Mouse (Mus musculus): Measurements from ENCODE around the gene Cdk17. TPM values are rescaled to one million over a fixed set of nuclear protein-coding genes. Genes with fewer than 3 reads are reported as not detected.
A peak's percentile ranks its signal among the peaks of the same experiment; 100 is the strongest.

Gene Cdk17
- polyA plus RNA-seq, 1 experiment from 2014 or later = 28.2 TPM

- 61% methylated on average over 12 of the region's 12 CpGs for WGBS
- Histone ChIP-seq H3K9me3 (no peaks in the 10 kb centered on the region), H3K36me3 (peaks cover 51% of the 10 kb centered on the region), H3K4me1 (0 out of 2 replicates have a peak, but pooled peaks cover 3% of the 10 kb centered on the region), H3K27ac (0 out of 2 replicates have a peak overlapping the region, but pooled peaks have one; percentile 17), H3K4me3 (no peak overlapping the region), H3K4me2 (replicated peaks) (no peak overlapping the region), H3K9ac (no peak overlapping the region), H3K27me3 (no peaks in the 10 kb centered on the region)
- no peak for ATAC-seq (ENCODE audit: insufficient number of reproducible peaks, insufficient read depth, low FRiP score, low TSS enrichment)
Measured at GRCm38 (mm10) chr10:93282526-93282964, 121.9 kb downstream of the Cdk17 start.

- Histone ChIP-seq H3K27ac (no peak overlapping the region), H3K9ac (no peak overlapping the region), H3K9me3 (no peaks in the 10 kb centered on the region), H3K4me2 (replicated peaks) (no peak overlapping the region), H3K4me1 (0 out of 2 replicates have a peak, but pooled peaks cover 3% of the 10 kb centered on the region), H3K27me3 (no peaks in the 10 kb centered on the region), H3K36me3 (peaks cover 53% of the 10 kb centered on the region), H3K4me3 (no peak overlapping the region)
- 71% methylated on average over 4 of the region's 4 CpGs for WGBS
- no peak for ATAC-seq (ENCODE audit: insufficient number of reproducible peaks, insufficient read depth, low FRiP score, low TSS enrichment)
Measured at GRCm38 (mm10) chr10:93283258-93283657, 122.6 kb downstream of the Cdk17 start.

- no peak overlapping the region for H3K4me2 ChIP-seq (replicated peaks)
- H3K9ac ChIP-seq = no peak overlapping the region
- peaks cover 39% of the 10 kb centered on the region for H3K36me3 ChIP-seq
- WGBS = 75% methylated on average over 5 of the region's 5 CpGs
- no peaks in the 10 kb centered on the region for H3K27me3 ChIP-seq
- H3K27ac ChIP-seq = no peak overlapping the region
- H3K4me3 ChIP-seq = no peak overlapping the region
- ATAC-seq (ENCODE audit: insufficient number of reproducible peaks, insufficient read depth, low FRiP score, low TSS enrichment) = no peak
- no peaks in the 10 kb centered on the region for H3K9me3 ChIP-seq
- H3K4me1 ChIP-seq = 0 out of 2 replicates have a peak, but pooled peaks cover 3% of the 10 kb centered on the region
Measured at GRCm38 (mm10) chr10:93285489-93285888, 124.8 kb downstream of the Cdk17 start.

- H3K9ac ChIP-seq = no peak overlapping the region
- 88% methylated on average over 8 of the region's 8 CpGs for WGBS
- no peak overlapping the region for H3K27ac ChIP-seq
- ATAC-seq (ENCODE audit: insufficient number of reproducible peaks, insufficient read depth, low FRiP score, low TSS enrichment) = no peak
- no peaks in the 10 kb centered on the region for H3K27me3 ChIP-seq
- H3K9me3 ChIP-seq = no peaks in the 10 kb centered on the region
- H3K4me1 ChIP-seq = 0 out of 2 replicates have a peak, but pooled peaks cover 3% of the 10 kb centered on the region
- H3K4me2 ChIP-seq (replicated peaks) = no peak overlapping the region
- no peak overlapping the region for H3K4me3 ChIP-seq
- H3K36me3 ChIP-seq = peaks cover 22% of the 10 kb centered on the region
Measured at GRCm38 (mm10) chr10:93287551-93288145, 127.0 kb downstream of the Cdk17 start.

GRCm38 (mm10) chr10:93288336-93288735 is 127.7 kb downstream of the Cdk17 start:
- no peak overlapping the region for H3K4me2 ChIP-seq (replicated peaks)
- no peak for ATAC-seq (ENCODE audit: insufficient number of reproducible peaks, insufficient read depth, low FRiP score, low TSS enrichment)
- 87% methylated on average over 4 of the region's 4 CpGs for WGBS
- 0 out of 2 replicates have a peak, but pooled peaks cover 3% of the 10 kb centered on the region for H3K4me1 ChIP-seq
- no peaks in the 10 kb centered on the region for H3K9me3 ChIP-seq
- H3K4me3 ChIP-seq = no peak overlapping the region
- H3K27ac ChIP-seq = no peak overlapping the region
- peaks cover 20% of the 10 kb centered on the region for H3K36me3 ChIP-seq
- no peak overlapping the region for H3K9ac ChIP-seq
- H3K27me3 ChIP-seq = no peaks in the 10 kb centered on the region

- H3K9ac ChIP-seq = no peak overlapping the region
- WGBS = 89% methylated on average over 6 of the region's 6 CpGs
- H3K4me1 ChIP-seq = peaks cover 11% of the 10 kb centered on the region
- H3K4me2 ChIP-seq (replicated peaks) = no peak overlapping the region
- H3K4me3 ChIP-seq = no peak overlapping the region
- no peak for ATAC-seq (ENCODE audit: insufficient number of reproducible peaks, insufficient read depth, low FRiP score, low TSS enrichment)
- no peak overlapping the region for H3K27ac ChIP-seq
- peaks cover 9% of the 10 kb centered on the region for H3K36me3 ChIP-seq
- H3K27me3 ChIP-seq = no peaks in the 10 kb centered on the region
- no peaks in the 10 kb centered on the region for H3K9me3 ChIP-seq
Measured at GRCm38 (mm10) chr10:93289404-93289803, 128.7 kb downstream of the Cdk17 start.

GRCm38 (mm10) chr10:93291352-93291751 is 130.7 kb downstream of the Cdk17 start:
- no peak overlapping the region for H3K9ac ChIP-seq
- no peaks in the 10 kb centered on the region for H3K9me3 ChIP-seq
- H3K4me2 ChIP-seq (replicated peaks) = no peak overlapping the region
- no peak for ATAC-seq (ENCODE audit: insufficient number of reproducible peaks, insufficient read depth, low FRiP score, low TSS enrichment)
- H3K36me3 ChIP-seq = peaks cover 6% of the 10 kb centered on the region; the same call in 1 of the 2 replicates
- no peaks in the 10 kb centered on the region for H3K27me3 ChIP-seq
- no peak overlapping the region for H3K27ac ChIP-seq
- H3K4me3 ChIP-seq = no peak overlapping the region
- 47% methylated on average over 7 of the region's 7 CpGs for WGBS
- peaks cover 26% of the 10 kb centered on the region for H3K4me1 ChIP-seq

GRCm38 (mm10) chr10:93291843-93292242 is 131.2 kb downstream of the Cdk17 start:
- no peak for ATAC-seq (ENCODE audit: insufficient number of reproducible peaks, insufficient read depth, low FRiP score, low TSS enrichment)
- H3K4me2 ChIP-seq (replicated peaks) = no peak overlapping the region
- H3K9ac ChIP-seq = no peak overlapping the region
- peaks cover 6% of the 10 kb centered on the region; the same call in 1 of the 2 replicates for H3K36me3 ChIP-seq
- peaks cover 30% of the 10 kb centered on the region for H3K4me1 ChIP-seq
- no peak overlapping the region for H3K4me3 ChIP-seq
- 11% methylated on average over 6 of the region's 6 CpGs for WGBS
- H3K9me3 ChIP-seq = no peaks in the 10 kb centered on the region
- no peak overlapping the region for H3K27ac ChIP-seq
- no peaks in the 10 kb centered on the region for H3K27me3 ChIP-seq

- Histone ChIP-seq H3K27me3 (no peaks in the 10 kb centered on the region), H3K36me3 (no peaks in the 10 kb centered on the region), H3K27ac (no peak overlapping the region), H3K4me2 (replicated peaks) (no peak overlapping the region), H3K4me1 (peaks cover 45% of the 10 kb centered on the region), H3K4me3 (no peak overlapping the region), H3K9ac (no peak overlapping the region), H3K9me3 (no peaks in the 10 kb centered on the region)
- no peak for ATAC-seq (ENCODE audit: insufficient number of reproducible peaks, insufficient read depth, low FRiP score, low TSS enrichment)
- 71% methylated on average over 7 of the region's 7 CpGs for WGBS
Measured at GRCm38 (mm10) chr10:93293621-93294020, 132.9 kb downstream of the Cdk17 start.

GRCm38 (mm10) chr10:93294547-93295219 is 134.0 kb downstream of the Cdk17 start:
- no peak for ATAC-seq (ENCODE audit: insufficient number of reproducible peaks, insufficient read depth, low FRiP score, low TSS enrichment)
- Histone ChIP-seq H3K27me3 (no peaks in the 10 kb centered on the region), H3K36me3 (no peaks in the 10 kb centered on the region), H3K4me2 (replicated peaks) (peak overlapping the region; percentile 24), H3K4me3 (no peak overlapping the region), H3K9me3 (no peaks in the 10 kb centered on the region), H3K9ac (no peak overlapping the region), H3K27ac (peak overlapping the region; percentile 71), H3K4me1 (peaks cover 50% of the 10 kb centered on the region)
- WGBS = 33% methylated on average over 20 of the region's 20 CpGs

- Histone ChIP-seq H3K27ac (peak overlapping the region; percentile 30; the same call in 1 of the 2 replicates), H3K9ac (no peak overlapping the region), H3K4me1 (peaks cover 53% of the 10 kb centered on the region), H3K9me3 (no peaks in the 10 kb centered on the region), H3K36me3 (0 out of 2 replicates have a peak, but pooled peaks cover 2% of the 10 kb centered on the region), H3K4me2 (replicated peaks) (no peak overlapping the region), H3K27me3 (no peaks in the 10 kb centered on the region), H3K4me3 (no peak overlapping the region)
- WGBS = 32% methylated on average over 5 of the region's 5 CpGs
- no peak for ATAC-seq (ENCODE audit: insufficient number of reproducible peaks, insufficient read depth, low FRiP score, low TSS enrichment)
Measured at GRCm38 (mm10) chr10:93297774-93298173, 137.1 kb downstream of the Cdk17 start.

- Histone ChIP-seq H3K4me1 (peaks cover 56% of the 10 kb centered on the region), H3K27me3 (no peaks in the 10 kb centered on the region), H3K9ac (no peak overlapping the region), H3K4me3 (no peak overlapping the region), H3K36me3 (0 out of 2 replicates have a peak, but pooled peaks cover 2% of the 10 kb centered on the region), H3K4me2 (replicated peaks) (no peak overlapping the region), H3K27ac (peak overlapping the region; percentile 30; the same call in 1 of the 2 replicates), H3K9me3 (no peaks in the 10 kb centered on the region)
- WGBS = 48% methylated on average over 7 of the region's 7 CpGs
- no peak for ATAC-seq (ENCODE audit: insufficient number of reproducible peaks, insufficient read depth, low FRiP score, low TSS enrichment)
Measured at GRCm38 (mm10) chr10:93298208-93298607, 137.5 kb downstream of the Cdk17 start.
